Mouse (Mus musculus) kidney, embryonic 16.5 days (tissue): ENCODE results near the gene Furin. TPM values are rescaled to one million over a fixed set of nuclear protein-coding genes. Genes with fewer than 3 reads are reported as not detected.

ENCODE experiments used
- ATAC-seq: fragments of 200-750 bp; cut with Nextera tagmentation; 2 replicates; pipeline ENCODE4 v1.8.0; 2017; ENCODE audit warnings: moderate TSS enrichment; ENCODE audit not compliant: low FRiP score, low TSS enrichment
- H3K27ac ChIP-seq: fragments of 300-500 bp; sonication (generic); 2 replicates; pipeline ENCODE4 v1.5.1; 2014; ENCODE audit warnings: low read length
- H3K27me3 ChIP-seq: fragments of 300-500 bp; sonication (generic); 2 replicates; pipeline ENCODE4 v1.6.1; 2014; ENCODE audit warnings: low read length, control low read depth, mixed read lengths; ENCODE audit not compliant: insufficient read depth
- H3K36me3 ChIP-seq: fragments of 300-500 bp; sonication (generic); 2 replicates; pipeline ENCODE4 v1.6.1; 2014; ENCODE audit warnings: low read length, control low read depth, mixed read lengths; ENCODE audit not compliant: insufficient read depth
- H3K4me1 ChIP-seq: fragments of 300-500 bp; sonication (generic); 2 replicates; pipeline ENCODE4 v1.6.1; 2014; ENCODE audit warnings: low read length, control low read depth, mixed read lengths; ENCODE audit not compliant: insufficient read depth
- H3K4me2 ChIP-seq: fragments of 300-500 bp; sonication (generic); replicated peaks from 2 replicates; pipeline ENCODE4 v1.6.1; 2014; ENCODE audit warnings: low read depth, low read length
- H3K4me3 ChIP-seq: fragments of 300-500 bp; sonication (generic); 2 replicates; pipeline ENCODE4 v1.5.1; 2014; ENCODE audit warnings: mild to moderate bottlenecking, low read length
- H3K9ac ChIP-seq: fragments of 300-500 bp; sonication (generic); replicated peaks from 2 replicates; pipeline ENCODE4 v1.6.1; 2014; ENCODE audit warnings: low read length
- H3K9me3 ChIP-seq: fragments of 300-500 bp; sonication (generic); 2 replicates; pipeline ENCODE4 v1.6.1; 2016; ENCODE audit warnings: low read length, control low read depth
- WGBS: fragments of 180-500 bp; shearing (Covaris S2); extraction: QIAGEN DNeasy Blood & Tissue Kit; methylation state at CpG from one replicate; pipeline ENCODE4 v1.1.7; 2014; 5-methylcytosine and 5-hydroxymethylcytosine counted together
- polyA plus RNA-seq: library from polyadenylated mRNA; unstranded; fragments of >200 nt; fragmentation: Nextera tagmentation; extraction: Ambion mirVana; gene quantifications from 2 replicates; pipeline ENCODE4 v1.2.1, GENCODE M21; 2015

Gene Furin
- polyA plus RNA-seq, 1 experiment from 2014 or later: 13.4 TPM

DNA sequence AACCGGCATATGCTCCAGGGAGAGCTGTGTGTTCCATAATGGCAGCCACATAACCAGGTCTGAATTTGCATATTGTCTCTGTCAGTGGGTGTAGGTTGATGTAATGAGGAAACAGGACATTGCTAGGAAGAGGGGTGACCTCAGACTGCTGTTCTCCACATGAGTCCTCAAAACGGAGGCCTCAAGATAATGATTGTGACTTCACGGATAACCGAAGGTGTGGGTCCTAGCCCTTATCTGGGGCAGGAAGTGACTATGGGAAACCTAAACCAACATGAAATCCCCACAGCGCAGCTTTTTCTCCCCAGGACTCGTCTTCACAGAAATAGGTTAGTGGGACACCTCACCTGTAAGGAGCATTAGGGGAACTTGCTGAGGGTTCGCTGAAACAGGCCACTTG, 11.7 kb upstream of the Furin start:
- Histone ChIP-seq H3K4me2 (no peak overlapping the region), H3K9ac (no peak overlapping the region), H3K9me3 (no peaks in the 10 kb centered on the region), H3K4me1 (peaks cover 11% of the 10 kb centered on the region; the same call in 1 of the 2 replicates), H3K4me3 (no peak overlapping the region), H3K27me3 (no peaks in the 10 kb centered on the region), H3K36me3 (no peaks in the 10 kb centered on the region), H3K27ac (no peak overlapping the region)
- 90% methylated on average over 7 of the region's 7 CpGs for WGBS
- no peak for ATAC-seq

DNA sequence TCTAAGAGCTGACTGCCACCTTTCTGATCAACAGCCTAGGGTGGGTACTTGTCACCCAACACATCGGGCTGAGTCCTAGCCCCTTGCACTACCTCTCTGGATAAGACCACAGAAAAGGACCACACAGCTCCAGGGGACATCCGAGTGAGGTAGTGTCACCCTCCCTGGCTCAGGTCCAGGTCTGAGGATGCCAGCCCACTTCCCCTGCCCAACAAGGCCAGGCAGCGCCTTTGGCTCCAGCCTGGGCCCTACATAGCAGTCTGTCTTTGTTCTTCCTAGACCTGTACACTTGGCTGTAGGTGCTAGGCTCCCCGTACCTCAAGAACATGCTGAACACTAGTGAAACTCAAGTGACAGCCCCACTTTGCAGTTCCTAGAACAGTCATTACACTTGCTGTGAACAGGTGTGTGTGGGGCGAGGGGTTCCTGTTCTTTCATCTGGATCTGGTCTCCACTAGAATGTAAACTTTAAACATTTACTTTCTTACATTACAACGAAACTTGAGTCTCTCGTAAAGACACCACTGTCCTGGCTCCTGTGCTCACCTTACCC, 9.1 kb upstream of the Furin start:
- no peaks in the 10 kb centered on the region for H3K27me3 ChIP-seq
- no peak for ATAC-seq
- no peak overlapping the region for H3K9ac ChIP-seq
- H3K4me3 ChIP-seq: no peak overlapping the region
- no peaks in the 10 kb centered on the region for H3K36me3 ChIP-seq
- H3K4me1 ChIP-seq: peaks cover 8% of the 10 kb centered on the region; the same call in 1 of the 2 replicates
- H3K27ac ChIP-seq: no peak overlapping the region
- H3K9me3 ChIP-seq: no peaks in the 10 kb centered on the region
- 78% methylated on average over 7 of the region's 7 CpGs for WGBS
- H3K4me2 ChIP-seq: no peak overlapping the region

DNA sequence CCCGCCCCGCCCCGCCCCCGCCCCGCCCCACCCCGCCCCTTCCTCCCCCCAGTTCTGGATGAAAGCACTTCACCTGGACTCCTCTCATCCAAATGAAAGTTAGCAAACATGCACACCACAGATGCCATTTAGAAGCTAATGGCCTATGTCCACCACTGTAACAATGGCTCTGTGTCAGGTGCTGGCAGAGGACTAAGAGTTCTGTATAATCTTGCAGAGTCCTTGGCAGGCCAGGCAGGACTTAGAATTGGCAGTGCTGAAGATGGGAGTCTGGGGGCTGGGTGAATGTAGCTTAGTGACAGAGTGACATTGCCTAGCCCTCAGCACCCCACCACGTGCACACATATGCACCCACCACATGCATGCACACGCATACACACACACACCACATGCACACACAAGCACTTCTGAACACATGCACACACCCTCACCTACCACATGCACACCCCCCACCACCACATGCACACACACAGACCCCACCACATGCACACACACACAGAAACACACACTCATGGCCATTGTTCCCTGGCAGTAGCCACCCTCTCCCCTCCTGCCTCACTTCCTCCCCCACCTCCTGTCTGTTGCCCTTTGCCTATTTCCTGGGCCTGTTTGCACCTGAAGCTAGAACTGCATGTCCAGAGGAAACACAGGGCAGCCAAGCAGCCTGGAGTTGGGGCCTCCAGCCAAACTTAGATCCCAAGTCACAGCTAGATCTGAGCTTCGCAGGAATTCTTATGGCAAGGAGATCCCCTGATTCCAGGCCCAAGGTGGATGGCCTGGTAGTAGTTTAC, 8.5 kb upstream of the Furin start:
- peaks cover 6% of the 10 kb centered on the region; the same call in 1 of the 2 replicates for H3K4me1 ChIP-seq

DNA sequence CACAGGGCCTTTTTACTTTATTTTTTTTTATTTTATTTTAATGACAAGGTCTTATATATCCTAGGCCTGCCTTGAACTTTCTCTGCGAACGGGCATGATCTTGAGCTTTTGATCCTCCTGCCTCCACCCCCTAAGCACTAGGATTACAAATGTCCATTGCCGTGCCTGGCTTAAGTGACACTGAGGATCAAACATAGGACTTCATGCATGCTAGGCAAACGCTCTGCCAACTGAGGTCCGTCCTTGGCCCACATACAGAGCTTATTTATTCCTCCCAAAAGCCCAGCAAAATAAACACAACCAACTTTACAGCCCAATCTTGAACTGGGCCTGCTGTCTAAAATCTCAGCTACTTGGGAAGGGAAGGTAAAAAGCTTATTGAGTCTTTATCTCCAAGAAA, 7.5 kb upstream of the Furin start:
- no peaks in the 10 kb centered on the region for H3K27me3 ChIP-seq
- peaks cover 6% of the 10 kb centered on the region; the same call in 1 of the 2 replicates for H3K4me1 ChIP-seq
- H3K4me3 ChIP-seq: no peak overlapping the region
- 60% methylated on average over 5 of the region's 5 CpGs for WGBS
- no peak overlapping the region for H3K4me2 ChIP-seq
- no peak overlapping the region for H3K27ac ChIP-seq
- no peak overlapping the region for H3K9ac ChIP-seq
- no peak for ATAC-seq
- H3K36me3 ChIP-seq: no peaks in the 10 kb centered on the region
- H3K9me3 ChIP-seq: no peaks in the 10 kb centered on the region

More for the DNA sequence above, 8.5 kb upstream of the Furin start:
- Histone ChIP-seq H3K27ac (no peak overlapping the region), H3K9me3 (no peaks in the 10 kb centered on the region), H3K4me2 (no peak overlapping the region), H3K9ac (no peak overlapping the region), H3K36me3 (no peaks in the 10 kb centered on the region), H3K27me3 (no peaks in the 10 kb centered on the region), H3K4me3 (no peak overlapping the region)
- peak; percentile 44; the same call in 1 of the 2 replicates for ATAC-seq
- WGBS: 56% methylated on average over 9 of the region's 9 CpGs

DNA sequence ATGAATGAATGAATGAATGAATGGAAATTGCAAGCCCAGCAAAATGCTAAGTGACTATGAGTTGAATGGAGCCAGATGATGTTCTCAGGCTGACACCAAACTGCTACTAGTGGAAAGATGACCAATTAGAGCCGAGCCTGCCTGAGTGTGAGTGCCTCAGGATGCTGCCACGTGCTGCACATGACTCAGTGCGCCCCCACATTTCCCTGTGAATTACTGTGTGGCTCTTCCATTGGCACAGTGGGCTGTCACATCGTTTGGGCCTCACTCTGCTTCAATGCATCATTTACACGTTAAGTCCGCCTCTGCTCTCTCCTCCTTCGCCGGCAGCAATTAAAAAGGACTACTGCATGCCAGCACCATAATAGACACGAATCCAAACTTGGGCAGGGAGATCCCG, 7.0 kb upstream of the Furin start:
- no peak for ATAC-seq
- Histone ChIP-seq H3K4me3 (no peak overlapping the region), H3K27me3 (no peaks in the 10 kb centered on the region), H3K27ac (no peak overlapping the region), H3K36me3 (no peaks in the 10 kb centered on the region), H3K4me1 (peaks cover 6% of the 10 kb centered on the region; the same call in 1 of the 2 replicates), H3K9ac (no peak overlapping the region), H3K9me3 (no peaks in the 10 kb centered on the region), H3K4me2 (no peak overlapping the region)
- 67% methylated on average over 10 of the region's 10 CpGs for WGBS

DNA sequence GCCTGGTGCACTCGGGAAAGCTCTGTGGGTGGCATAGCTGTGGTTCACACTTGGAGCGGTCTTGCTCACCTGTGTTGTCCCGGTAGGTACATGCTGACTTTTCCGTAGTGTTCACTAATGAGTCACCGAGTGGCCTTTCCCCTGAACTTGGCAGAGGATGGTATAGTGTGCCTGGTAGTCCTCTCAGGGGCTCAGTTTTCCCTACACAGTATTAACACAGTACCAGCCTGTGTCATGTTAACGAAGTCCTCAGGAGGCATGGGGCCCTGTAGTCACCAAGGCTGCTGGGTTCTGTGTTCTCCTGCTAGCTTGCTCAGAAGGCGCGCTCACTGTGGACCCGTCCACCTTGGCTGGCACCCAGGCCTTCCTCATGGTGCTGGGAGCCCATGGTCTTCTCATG, 5.1 kb upstream of the Furin start:
- H3K36me3 ChIP-seq: no peaks in the 10 kb centered on the region

DNA sequence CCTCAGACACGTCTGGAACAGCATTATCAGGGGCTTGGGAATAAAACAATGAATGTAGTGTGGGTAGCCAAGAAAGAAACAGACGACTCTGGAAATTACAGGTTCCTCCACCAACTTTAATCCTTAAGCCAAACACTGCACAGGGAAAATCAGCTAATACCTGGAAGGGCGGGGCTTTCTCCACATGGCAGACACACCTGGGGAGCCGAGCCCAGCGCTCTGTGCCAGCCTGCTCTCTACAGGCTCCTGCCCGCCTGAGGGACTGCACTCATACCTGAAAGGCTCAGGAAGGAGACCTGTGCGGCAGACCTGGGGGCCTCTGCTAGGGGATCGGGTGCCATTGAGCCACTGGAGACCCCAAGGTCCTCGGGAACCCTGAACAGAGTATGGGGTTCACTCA, 2.5 kb upstream of the Furin start:
- no peak for ATAC-seq

More for the DNA sequence above, 5.1 kb upstream of the Furin start:
- H3K9ac ChIP-seq: no peak overlapping the region
- no peak for ATAC-seq
- H3K9me3 ChIP-seq: no peaks in the 10 kb centered on the region
- 84% methylated on average over 9 of the region's 9 CpGs for WGBS
- H3K4me2 ChIP-seq: no peak overlapping the region
- H3K27me3 ChIP-seq: no peaks in the 10 kb centered on the region
- H3K4me1 ChIP-seq: peaks cover 6% of the 10 kb centered on the region; the same call in 1 of the 2 replicates
- H3K4me3 ChIP-seq: no peak overlapping the region
- no peak overlapping the region for H3K27ac ChIP-seq

DNA sequence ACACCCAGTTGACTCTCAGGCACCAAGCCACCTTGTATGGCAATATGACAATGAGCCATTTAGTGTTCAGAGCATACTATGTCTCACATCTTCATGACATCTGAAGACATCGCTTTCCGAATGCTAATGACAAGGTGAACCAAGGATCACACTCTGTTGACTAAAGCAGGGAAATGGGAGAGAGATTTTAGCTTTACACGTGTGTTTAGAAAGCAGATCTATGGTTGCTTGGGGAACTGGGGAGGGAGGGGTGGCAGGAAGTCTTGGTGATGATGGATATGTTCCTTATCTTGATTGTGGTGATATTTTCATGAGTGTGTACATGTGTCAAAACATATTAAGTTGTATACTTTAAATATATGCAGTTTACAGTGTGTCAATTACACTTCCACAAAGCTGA, 950 bp upstream of the Furin start:
- H3K36me3 ChIP-seq: no peaks in the 10 kb centered on the region
- H3K9ac ChIP-seq: no peak overlapping the region
- H3K4me3 ChIP-seq: no peak overlapping the region
- peaks cover 6% of the 10 kb centered on the region for H3K4me1 ChIP-seq
- no peaks in the 10 kb centered on the region for H3K27me3 ChIP-seq
- no peaks in the 10 kb centered on the region for H3K9me3 ChIP-seq
- H3K4me2 ChIP-seq: no peak overlapping the region
- 76% methylated on average over 3 of the region's 3 CpGs for WGBS
- no peak for ATAC-seq
- H3K27ac ChIP-seq: no peak overlapping the region

More for the DNA sequence above, 2.5 kb upstream of the Furin start:
- no peaks in the 10 kb centered on the region for H3K9me3 ChIP-seq
- WGBS: 76% methylated on average over 9 of the region's 9 CpGs
- H3K27ac ChIP-seq: no peak overlapping the region
- no peak overlapping the region for H3K4me2 ChIP-seq
- no peaks in the 10 kb centered on the region for H3K36me3 ChIP-seq
- no peak overlapping the region for H3K4me3 ChIP-seq
- no peak overlapping the region for H3K9ac ChIP-seq
- no peaks in the 10 kb centered on the region for H3K27me3 ChIP-seq
- H3K4me1 ChIP-seq: no peaks in the 10 kb centered on the region

DNA sequence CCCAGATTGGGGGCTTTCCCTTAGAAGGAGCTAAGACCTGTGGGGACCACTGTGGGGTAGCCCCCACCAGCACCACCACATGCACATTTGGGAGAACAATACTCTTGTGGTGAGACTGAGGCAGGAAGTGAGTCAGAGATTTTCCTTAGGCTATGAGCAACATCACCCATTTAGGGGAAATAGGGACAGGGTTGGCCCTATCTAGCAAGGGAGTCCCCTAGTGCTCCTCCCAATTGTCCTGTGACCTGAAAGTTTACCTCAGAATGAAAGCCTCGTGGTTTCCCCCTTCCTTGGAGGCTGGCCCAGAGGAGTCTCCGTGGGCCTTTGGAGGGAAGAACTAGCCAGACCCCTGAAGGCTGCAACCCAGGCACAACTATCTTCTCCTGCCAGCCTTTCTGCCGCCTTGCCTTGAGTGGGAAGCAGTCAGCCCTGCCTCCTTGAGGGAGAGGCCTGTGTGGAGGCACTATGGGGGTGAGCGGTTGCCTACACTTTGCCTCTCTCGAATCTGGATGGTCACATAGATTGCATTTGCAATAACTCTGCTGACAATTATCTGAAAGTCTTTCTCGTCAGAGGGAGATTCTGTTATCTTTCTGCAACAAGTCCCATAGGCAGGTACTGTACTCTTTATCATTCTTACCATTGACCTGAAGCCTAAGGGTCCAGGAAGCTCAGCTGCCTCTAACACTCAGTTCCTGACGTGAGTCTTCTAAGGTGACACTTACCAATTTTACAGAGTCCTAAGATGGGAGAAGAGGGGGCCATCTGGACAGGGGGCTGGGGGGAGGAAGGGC, 938 bp downstream of the Furin start:
- Histone ChIP-seq H3K4me3 (no peak overlapping the region), H3K27me3 (no peaks in the 10 kb centered on the region), H3K4me2 (no peak overlapping the region), H3K9me3 (no peaks in the 10 kb centered on the region), H3K4me1 (peaks cover 23% of the 10 kb centered on the region), H3K9ac (0 out of 2 replicates have a peak overlapping the region, but pooled peaks have one; percentile 13), H3K36me3 (no peaks in the 10 kb centered on the region), H3K27ac (no peak overlapping the region; the same call in 1 of the 2 replicates)
- 69% methylated on average over 7 of the region's 7 CpGs for WGBS
- ATAC-seq: no peak
